Mouse (Mus musculus): Measurements from ENCODE around the gene Dab1. TPM values are rescaled to one million over a fixed set of nuclear protein-coding genes. Genes with fewer than 3 reads are reported as not detected.

The Dab1 gene
- polyA plus RNA-seq, 2 experiments: 0.19 to 0.34 TPM

GRCm38 (mm10) chr4:103706501-103706900, 87.3 kb downstream of the Dab1 start:
- TF ChIP-seq CTCF (IDR thresholded peaks at IDR 0.05; ENCODE audit: low read depth) (no peak), EP300 (IDR thresholded peaks at IDR 0.05; ENCODE audit: low read depth) (no peak)
- Histone ChIP-seq H3K9ac (replicated peaks) (no peak overlapping the region), H3K9me3 (ENCODE audit: control insufficient read depth, low read length) (no peaks in the 10 kb centered on the region), H3K36me3 (replicated peaks; ENCODE audit: control insufficient read depth, insufficient read depth, low read depth) (no peaks in the 10 kb centered on the region), H3K27ac (no peak overlapping the region), H3K4me2 (ENCODE audit: low read depth) (no peak overlapping the region), H3K4me3 (ENCODE audit: insufficient read depth in 1 of 2, low read depth in 2 of 2, low read length in 2 of 2) (no peak overlapping the region), H3K4me1 (replicated peaks; ENCODE audit: control insufficient read depth in 2 of 2, insufficient read depth in 2 of 2, low read length in 1 of 2) (no peaks in the 10 kb centered on the region), H3K27me3 (ENCODE audit: control insufficient read depth, insufficient read depth, low read length) (no peaks in the 10 kb centered on the region)
- ATAC-seq (ENCODE audit: insufficient read depth) (no peak), DNase-seq (ENCODE audit: low read depth in 3 of 3, low spot score in 3 of 3) (no peak)
- whole genome bisulfite sequencing (ENCODE audit: insufficient replicate concordance): 33% methylated on average over 4 of the region's 4 CpGs

GRCm38 (mm10) chr4:103707140-103707539, 88.0 kb downstream of the Dab1 start:
- H3K36me3 ChIP-seq (replicated peaks; ENCODE audit: control insufficient read depth, insufficient read depth, low read depth): no peaks in the 10 kb centered on the region
- no peak overlapping the region for H3K4me3 ChIP-seq (ENCODE audit: insufficient read depth in 1 of 2, low read depth in 2 of 2, low read length in 2 of 2)
- TF ChIP-seq CTCF (IDR thresholded peaks at IDR 0.05; ENCODE audit: low read depth) (no peak), EP300 (IDR thresholded peaks at IDR 0.05; ENCODE audit: low read depth) (no peak)
- DNase-seq (ENCODE audit: low read depth in 3 of 3, low spot score in 3 of 3) (no peak), ATAC-seq (ENCODE audit: insufficient read depth) (no peak)
- H3K9ac ChIP-seq (replicated peaks): no peak overlapping the region
- WGBS (ENCODE audit: insufficient replicate concordance): 0% methylated on average over 1 of the region's 1 CpGs
- no peaks in the 10 kb centered on the region for H3K9me3 ChIP-seq (ENCODE audit: control insufficient read depth, low read length)
- H3K4me1 ChIP-seq (replicated peaks; ENCODE audit: control insufficient read depth in 2 of 2, insufficient read depth in 2 of 2, low read length in 1 of 2): no peaks in the 10 kb centered on the region
- H3K4me2 ChIP-seq (ENCODE audit: low read depth): no peak overlapping the region
- H3K27me3 ChIP-seq (ENCODE audit: control insufficient read depth, insufficient read depth, low read length): no peaks in the 10 kb centered on the region
- H3K27ac ChIP-seq: no peak overlapping the region

GRCm38 (mm10) chr4:103711353-103711752, 92.2 kb downstream of the Dab1 start:
- DNase-seq (ENCODE audit: low read depth in 3 of 3, low spot score in 3 of 3): no peak
- Histone ChIP-seq H3K4me1 (replicated peaks; ENCODE audit: control insufficient read depth in 2 of 2, insufficient read depth in 2 of 2, low read length in 1 of 2) (no peaks in the 10 kb centered on the region), H3K9me3 (ENCODE audit: control insufficient read depth, low read length) (no peaks in the 10 kb centered on the region), H3K36me3 (replicated peaks; ENCODE audit: control insufficient read depth, insufficient read depth, low read depth) (no peaks in the 10 kb centered on the region), H3K9ac (replicated peaks) (no peak overlapping the region), H3K27ac (no peak overlapping the region), H3K4me2 (ENCODE audit: low read depth) (no peak overlapping the region), H3K4me3 (ENCODE audit: insufficient read depth in 1 of 2, low read depth in 2 of 2, low read length in 2 of 2) (no peak overlapping the region), H3K27me3 (ENCODE audit: control insufficient read depth, insufficient read depth, low read length) (no peaks in the 10 kb centered on the region)
- 45% methylated on average over 6 of the region's 6 CpGs for WGBS (ENCODE audit: insufficient replicate concordance)
- no peak for ATAC-seq (ENCODE audit: insufficient read depth)
- no peak for TF ChIP-seq EP300 (IDR thresholded peaks at IDR 0.05; ENCODE audit: low read depth)
- no peak for TF ChIP-seq CTCF (IDR thresholded peaks at IDR 0.05; ENCODE audit: low read depth)

GRCm38 (mm10) chr4:103713921-103714320, 94.8 kb downstream of the Dab1 start:
- H3K9me3 ChIP-seq (ENCODE audit: control insufficient read depth, low read length): no peaks in the 10 kb centered on the region
- 65% methylated on average over 4 of the region's 4 CpGs for WGBS (ENCODE audit: insufficient replicate concordance)
- DNase-seq (ENCODE audit: low read depth in 3 of 3, low spot score in 3 of 3): no peak
- H3K4me2 ChIP-seq (ENCODE audit: low read depth): no peak overlapping the region
- TF ChIP-seq CTCF (IDR thresholded peaks at IDR 0.05; ENCODE audit: low read depth) (no peak), EP300 (IDR thresholded peaks at IDR 0.05; ENCODE audit: low read depth) (no peak)
- H3K9ac ChIP-seq (replicated peaks): no peak overlapping the region
- no peak overlapping the region for H3K4me3 ChIP-seq (ENCODE audit: insufficient read depth in 1 of 2, low read depth in 2 of 2, low read length in 2 of 2)
- H3K4me1 ChIP-seq (replicated peaks; ENCODE audit: control insufficient read depth in 2 of 2, insufficient read depth in 2 of 2, low read length in 1 of 2): no peaks in the 10 kb centered on the region
- ATAC-seq (ENCODE audit: insufficient read depth): no peak
- H3K36me3 ChIP-seq (replicated peaks; ENCODE audit: control insufficient read depth, insufficient read depth, low read depth): no peaks in the 10 kb centered on the region
- no peaks in the 10 kb centered on the region for H3K27me3 ChIP-seq (ENCODE audit: control insufficient read depth, insufficient read depth, low read length)
- H3K27ac ChIP-seq: no peak overlapping the region

- H3K4me3 ChIP-seq (ENCODE audit: insufficient read depth in 1 of 2, low read depth in 2 of 2, low read length in 2 of 2): no peak overlapping the region
- ATAC-seq (ENCODE audit: insufficient read depth): no peak
- H3K27ac ChIP-seq: no peak overlapping the region
- H3K9me3 ChIP-seq (ENCODE audit: control insufficient read depth, low read length): no peaks in the 10 kb centered on the region
- no peaks in the 10 kb centered on the region for H3K27me3 ChIP-seq (ENCODE audit: control insufficient read depth, insufficient read depth, low read length)
- 36% methylated on average over 7 of the region's 7 CpGs for WGBS (ENCODE audit: insufficient replicate concordance)
- no peak overlapping the region for H3K9ac ChIP-seq (replicated peaks)
- TF ChIP-seq CTCF (IDR thresholded peaks at IDR 0.05; ENCODE audit: low read depth): no peak
- no peak for TF ChIP-seq EP300 (IDR thresholded peaks at IDR 0.05; ENCODE audit: low read depth)
- no peak overlapping the region for H3K4me2 ChIP-seq (ENCODE audit: low read depth)
- no peaks in the 10 kb centered on the region for H3K36me3 ChIP-seq (replicated peaks; ENCODE audit: control insufficient read depth, insufficient read depth, low read depth)
- DNase-seq (ENCODE audit: low read depth in 3 of 3, low spot score in 3 of 3): no peak
- H3K4me1 ChIP-seq (replicated peaks; ENCODE audit: control insufficient read depth in 2 of 2, insufficient read depth in 2 of 2, low read length in 1 of 2): no peaks in the 10 kb centered on the region
These were observed 95.8 kb downstream of the Dab1 start for GRCm38 (mm10) chr4:103714991-103715390.
